Mouse (Mus musculus): ENCODE measurements around the gene Rxra.

Rxra gene

DNA sequence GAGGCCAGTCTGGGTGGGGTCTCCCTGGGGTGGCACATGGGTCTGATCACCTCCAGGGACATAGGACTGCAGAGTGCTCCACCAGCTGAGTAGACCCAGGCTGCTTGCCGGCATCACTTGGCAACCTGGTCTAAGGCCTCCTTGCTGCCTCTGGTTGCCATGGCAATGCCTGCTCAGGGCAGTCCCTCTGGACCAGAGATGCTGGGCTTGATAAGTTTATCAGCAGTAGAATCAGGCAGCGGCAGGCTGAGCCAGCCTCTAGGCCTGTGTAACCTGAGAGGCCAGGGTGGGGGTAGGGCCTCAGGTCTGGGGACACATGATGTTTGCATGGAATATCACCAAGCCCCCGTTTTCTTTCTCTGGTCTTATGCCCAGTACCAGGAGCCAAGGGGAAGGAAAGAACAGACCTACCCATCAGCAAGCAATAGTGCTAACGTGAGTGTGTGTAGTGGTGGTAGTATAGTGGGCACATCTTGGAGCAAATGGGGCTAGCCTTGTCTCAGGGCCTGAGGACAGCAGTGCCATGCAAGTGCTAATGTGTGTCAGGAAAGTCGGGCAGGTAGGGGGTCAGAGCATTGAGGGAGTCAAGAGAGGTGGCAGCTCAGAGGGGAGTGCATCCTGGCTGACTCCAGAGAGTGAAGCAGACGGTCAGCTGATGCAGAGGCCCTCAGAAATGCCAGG lies 88.2 kb downstream of the Rxra start:
- DNase-seq (ENCODE audit: low spot score), result no peak

- no peak for DNase-seq (ENCODE audit: low spot score)
Measured at GRCm38 (mm10) chr2:27764937-27765319, 88.7 kb downstream of the Rxra start.

GRCm38 (mm10) chr2:27767773-27768172 lies 91.5 kb downstream of the Rxra start:
- DNase-seq (ENCODE audit: low spot score), result no peak

DNA sequence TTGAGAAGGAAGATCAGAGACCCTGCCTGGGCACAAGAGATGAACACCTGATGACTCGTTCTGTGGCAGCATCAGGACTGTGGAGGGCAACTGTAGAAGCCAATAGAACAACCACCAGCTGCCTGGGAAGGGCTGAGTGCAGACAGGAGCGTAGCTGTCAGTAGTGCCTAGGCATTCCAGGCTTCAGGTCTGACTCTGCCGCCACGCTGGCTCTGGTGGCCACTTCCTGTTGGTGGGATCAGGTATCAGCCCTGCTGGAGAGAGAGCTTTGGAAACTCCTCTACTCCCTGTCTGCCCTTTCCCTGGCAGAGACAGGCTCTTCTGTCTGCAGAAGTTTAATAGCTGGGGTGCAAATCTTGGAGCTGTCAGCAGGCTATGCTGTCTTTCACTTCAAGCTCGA lies 93.5 kb downstream of the Rxra start:
- DNase-seq (ENCODE audit: low spot score), result no peak

- no peak for DNase-seq (ENCODE audit: low spot score)
Measured at GRCm38 (mm10) chr2:27770205-27770604, 94.0 kb downstream of the Rxra start.

GRCm38 (mm10) chr2:27771936-27772335 lies 95.7 kb downstream of the Rxra start:
- DNase-seq (ENCODE audit: low spot score), result no peak

- no peak for DNase-seq (ENCODE audit: low spot score)
Measured at GRCm38 (mm10) chr2:27772841-27773388, 96.7 kb downstream of the Rxra start.

DNA sequence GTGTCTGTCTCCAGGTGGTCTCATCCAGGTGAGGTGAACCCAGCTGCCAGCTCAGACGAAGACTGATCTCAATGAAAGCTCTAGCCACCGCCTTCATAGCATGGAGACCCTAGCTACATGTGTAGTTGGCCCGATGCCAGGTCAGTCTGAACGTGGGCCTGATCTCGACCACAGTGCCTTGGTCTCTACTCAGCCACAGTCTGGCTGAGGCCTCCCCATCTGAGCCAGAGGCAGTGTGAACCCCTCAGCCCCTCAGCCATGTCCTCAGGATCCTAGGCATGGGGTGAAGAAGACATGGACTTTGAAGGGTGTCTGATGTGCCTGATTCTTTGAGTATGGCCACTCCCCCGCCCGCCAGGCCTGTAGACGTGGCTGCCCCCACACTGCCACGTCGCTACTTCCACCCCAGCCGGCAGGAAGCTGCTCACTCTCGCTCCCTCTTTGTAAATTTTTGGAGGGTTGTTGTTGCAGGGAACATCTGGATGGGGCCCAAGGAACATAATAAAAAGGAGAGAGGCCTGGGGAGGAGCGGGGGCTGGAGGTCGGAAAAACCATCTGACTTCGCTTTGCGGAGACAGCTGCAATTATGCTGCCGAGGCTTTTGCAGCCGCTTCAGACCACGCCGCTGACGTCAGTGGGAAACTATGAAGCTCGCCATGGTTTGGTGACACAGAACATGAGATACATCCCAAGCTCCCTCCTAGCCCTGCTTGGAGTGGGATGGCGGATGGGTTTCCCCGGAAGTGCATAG lies 97.9 kb downstream of the Rxra start:
- no peak for DNase-seq (ENCODE audit: low spot score)

DNA sequence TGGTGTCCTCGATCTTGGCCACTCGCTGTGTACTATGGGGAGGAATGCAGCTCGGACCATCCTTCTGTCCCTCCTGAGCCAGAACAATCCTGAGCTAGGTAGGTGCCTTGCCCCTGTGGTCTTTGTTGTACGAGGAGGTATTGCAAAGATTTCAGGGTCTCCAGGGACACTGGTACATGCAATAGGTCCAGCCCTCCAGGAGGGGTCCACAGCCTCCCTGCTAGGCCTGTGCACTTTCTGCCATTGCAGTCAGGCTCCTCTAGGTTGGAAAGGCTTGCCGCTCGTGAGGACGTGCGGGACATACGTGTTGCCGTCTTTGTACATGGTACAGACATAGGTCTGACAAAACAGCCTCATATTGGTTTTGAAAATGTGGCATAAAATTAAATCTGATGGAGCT lies 98.8 kb downstream of the Rxra start:
- DNase-seq (ENCODE audit: low spot score), result no peak

GRCm38 (mm10) chr2:27775625-27776024 lies 99.4 kb downstream of the Rxra start:
- DNase-seq (ENCODE audit: low spot score), result no peak

GRCm38 (mm10) chr2:27777756-27778155 lies 101.5 kb downstream of the Rxra start:
- no peak for DNase-seq (ENCODE audit: low spot score)

DNA sequence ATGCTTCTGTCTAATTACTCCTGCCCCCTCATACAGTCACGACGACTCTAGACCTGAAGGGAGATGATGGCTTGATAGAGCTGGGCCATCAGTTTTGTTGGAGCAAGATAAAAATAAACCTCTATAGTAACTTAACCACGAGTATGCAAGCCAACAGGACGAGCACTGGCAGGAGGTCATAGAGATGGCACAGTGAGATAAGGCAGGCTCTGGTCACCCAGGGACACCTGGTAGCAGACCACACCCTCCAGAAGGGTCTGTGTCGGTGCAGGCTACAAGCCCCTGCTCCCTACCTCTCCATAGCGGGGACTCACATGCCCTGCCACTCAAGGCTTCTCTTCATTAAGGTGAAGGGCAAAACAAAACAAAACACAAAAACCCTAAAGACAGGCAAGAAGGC lies 102.0 kb downstream of the Rxra start:
- no peak for DNase-seq (ENCODE audit: low spot score)

- no peak for DNase-seq (ENCODE audit: low spot score)
Measured at GRCm38 (mm10) chr2:27779291-27779866, 103.1 kb downstream of the Rxra start.

DNA sequence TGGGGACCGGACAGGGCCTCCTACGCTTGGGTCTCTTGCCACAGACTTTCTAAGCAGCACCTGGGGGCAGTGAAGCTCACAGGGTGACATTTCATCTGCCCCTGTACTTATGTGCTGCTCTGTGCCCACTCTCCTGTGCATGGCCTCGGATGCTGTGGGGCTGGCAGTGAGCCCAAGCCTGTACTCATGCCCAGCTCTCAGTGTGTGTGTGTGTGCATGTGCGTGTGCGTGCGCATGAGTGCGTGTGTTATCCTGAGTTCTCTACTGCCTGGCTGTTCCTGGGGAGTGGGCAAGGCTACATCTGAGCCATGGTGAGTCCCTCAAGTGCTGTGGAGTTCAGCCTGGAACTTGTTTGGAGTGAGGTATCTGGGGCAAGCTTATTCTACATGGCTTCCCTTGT lies 103.9 kb downstream of the Rxra start:
- DNase-seq (ENCODE audit: low spot score), result no peak

GRCm38 (mm10) chr2:27785363-27785762 lies 109.1 kb downstream of the Rxra start:
- no peak for DNase-seq (ENCODE audit: low spot score)

GRCm38 (mm10) chr2:27785973-27786417 lies 109.8 kb downstream of the Rxra start:
- no peak for DNase-seq (ENCODE audit: low spot score)

DNA sequence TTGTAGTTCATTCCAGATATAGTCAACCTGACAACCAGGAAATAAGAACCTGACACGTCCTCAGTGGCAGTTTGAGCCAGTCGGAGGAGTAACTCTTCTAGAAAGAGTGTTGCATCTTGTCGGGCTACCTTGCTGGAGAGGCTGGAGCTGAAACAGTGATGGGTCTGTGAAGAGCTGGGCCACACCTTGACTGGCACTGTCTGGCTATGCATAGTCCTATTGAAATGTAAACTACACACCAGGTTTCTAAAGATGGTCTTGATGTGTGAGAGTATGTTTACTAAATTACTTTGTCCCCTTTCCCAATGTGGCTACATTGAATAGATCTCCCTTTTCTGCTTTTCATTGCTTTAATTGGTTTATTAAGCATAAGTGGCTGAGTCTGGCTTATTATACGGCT lies 115.3 kb downstream of the Rxra start:
- DNase-seq (ENCODE audit: low spot score), result no peak

DNA sequence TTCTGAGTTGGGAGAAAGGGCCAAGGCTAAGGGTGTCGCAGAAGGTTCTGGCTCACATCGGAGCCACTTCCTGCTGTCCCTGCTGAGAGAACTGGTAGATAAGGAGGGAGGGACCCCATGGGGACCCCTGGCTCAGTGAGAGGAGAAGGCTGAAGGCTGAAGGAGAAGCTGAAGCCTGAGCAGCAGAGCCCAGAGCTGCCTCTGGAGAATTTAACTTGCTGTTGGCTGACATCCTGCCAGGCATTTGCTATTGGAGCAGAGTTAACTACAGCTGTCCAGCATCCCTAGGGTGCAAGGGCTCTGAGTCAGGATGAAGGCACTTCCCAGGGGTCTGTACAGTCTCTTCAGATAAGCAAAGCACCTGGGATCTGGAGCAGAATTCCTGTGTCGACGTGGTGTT lies 122.8 kb downstream of the Rxra start:
- DNase-seq (ENCODE audit: low spot score), result no peak

- no peak for DNase-seq (ENCODE audit: low spot score)
Measured at GRCm38 (mm10) chr2:27801041-27801440, 124.8 kb downstream of the Rxra start.

- peak; percentile 30 for DNase-seq (ENCODE audit: low spot score)
Measured at GRCm38 (mm10) chr2:27802493-27802892, 126.3 kb downstream of the Rxra start.

- DNase-seq (ENCODE audit: low spot score), result no peak
Measured at GRCm38 (mm10) chr2:27806691-27807090, 130.5 kb downstream of the Rxra start.

DNA sequence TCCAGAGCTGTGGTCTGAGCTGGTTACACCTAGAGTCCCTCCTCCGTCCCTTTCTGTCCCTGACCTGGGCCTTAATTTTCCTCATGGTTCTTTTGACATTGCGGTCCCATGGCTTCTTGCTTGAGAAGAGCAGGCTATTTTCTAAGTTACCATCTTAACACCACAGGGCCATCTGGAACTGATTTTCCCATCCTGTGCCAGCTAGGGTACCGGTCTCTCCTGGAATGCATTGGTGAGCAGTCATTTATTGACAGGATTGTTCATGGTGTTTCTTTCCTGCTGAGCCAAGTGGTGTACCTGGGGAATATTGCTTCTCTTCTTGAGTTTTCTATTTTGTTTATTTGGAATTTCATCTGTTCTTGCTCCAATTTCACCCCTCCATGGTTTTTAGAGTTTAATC lies 131.4 kb downstream of the Rxra start:
- no peak for DNase-seq (ENCODE audit: low spot score)

- no peak for DNase-seq (ENCODE audit: low spot score)
Measured at GRCm38 (mm10) chr2:27809897-27810296, 133.7 kb downstream of the Rxra start.

All from left cerebral cortex, adult 11 months (tissue).